Mouse (Mus musculus) forebrain, embryonic 11.5 days (tissue): ENCODE results near the gene 5430403G16Rik. TPM values are rescaled to one million over a fixed set of nuclear protein-coding genes. Genes with fewer than 3 reads are reported as not detected.
"Not testable (repeated sequence)": the region's sequence is repeated elsewhere in the genome, so short reads cannot be mapped to it uniquely, and the experiment has no call there.

Experiments used
- ATAC-seq: fragments of 200-750 bp; cut with Nextera tagmentation; replicated peaks from 2 replicates; pipeline ENCODE4 v1.8.0; 2017; ENCODE audit warnings: moderate TSS enrichment; ENCODE audit not compliant: low FRiP score
- DNase-seq: peaks from one replicate; pipeline ENCODE4 v3.0.0-alpha.2; 2017; ENCODE audit warnings: low spot score
- H3K27ac ChIP-seq: fragments of 300-500 bp; sonication (generic); 2 replicates; pipeline ENCODE4 v1.5.1; 2014; ENCODE audit warnings: low read depth, low read length
- H3K27me3 ChIP-seq: fragments of 300-500 bp; sonication (generic); 2 replicates; pipeline ENCODE4 v1.6.1; 2014; ENCODE audit warnings: mild to moderate bottlenecking, low read length, mixed read lengths; ENCODE audit not compliant: control insufficient read depth, insufficient read depth
- H3K36me3 ChIP-seq: fragments of 300-500 bp; sonication (generic); 2 replicates; pipeline ENCODE4 v1.6.1; 2014; ENCODE audit warnings: mild to moderate bottlenecking, low read length, moderate library complexity, mixed read lengths; ENCODE audit not compliant: control insufficient read depth, insufficient read depth
- H3K4me1 ChIP-seq: fragments of 300-500 bp; sonication (generic); replicated peaks from 2 replicates; pipeline ENCODE4 v1.6.1; 2014; ENCODE audit warnings: low read length, mixed read lengths; ENCODE audit not compliant: control insufficient read depth, insufficient read depth
- H3K4me2 ChIP-seq: fragments of 300-500 bp; sonication (generic); 2 replicates; pipeline ENCODE4 v1.6.1; 2014; ENCODE audit warnings: low read depth, mild to moderate bottlenecking, low read length, moderate library complexity, mixed read lengths; ENCODE audit not compliant: severe bottlenecking
- H3K4me3 ChIP-seq: fragments of 300-500 bp; sonication (generic); 2 replicates; pipeline ENCODE4 v1.5.1; 2014; ENCODE audit warnings: low read depth, low read length
- H3K9ac ChIP-seq: fragments of 300-500 bp; sonication (generic); 2 replicates; pipeline ENCODE4 v1.6.1; 2014; ENCODE audit warnings: low read length
- H3K9me3 ChIP-seq: fragments of 300-500 bp; sonication (generic); 2 replicates; pipeline ENCODE4 v1.6.1; 2016; ENCODE audit warnings: low read length, mixed read lengths; ENCODE audit not compliant: control insufficient read depth
- WGBS: fragments of 180-500 bp; shearing (Covaris S2); extraction: QIAGEN DNeasy Blood & Tissue Kit; methylation state at CpG from one replicate; pipeline ENCODE4 v1.1.7; 2014; 5-methylcytosine and 5-hydroxymethylcytosine counted together
- polyA plus RNA-seq: library from polyadenylated mRNA; unstranded; fragments of >200 nt; fragmentation: Nextera tagmentation; extraction: Ambion mirVana; gene quantifications from 2 replicates; pipeline ENCODE4 v1.2.1, GENCODE M21; 2014

The 5430403G16Rik gene
- polyA plus RNA-seq, result 1.7 and 2.7 TPM in 2 replicates

DNA sequence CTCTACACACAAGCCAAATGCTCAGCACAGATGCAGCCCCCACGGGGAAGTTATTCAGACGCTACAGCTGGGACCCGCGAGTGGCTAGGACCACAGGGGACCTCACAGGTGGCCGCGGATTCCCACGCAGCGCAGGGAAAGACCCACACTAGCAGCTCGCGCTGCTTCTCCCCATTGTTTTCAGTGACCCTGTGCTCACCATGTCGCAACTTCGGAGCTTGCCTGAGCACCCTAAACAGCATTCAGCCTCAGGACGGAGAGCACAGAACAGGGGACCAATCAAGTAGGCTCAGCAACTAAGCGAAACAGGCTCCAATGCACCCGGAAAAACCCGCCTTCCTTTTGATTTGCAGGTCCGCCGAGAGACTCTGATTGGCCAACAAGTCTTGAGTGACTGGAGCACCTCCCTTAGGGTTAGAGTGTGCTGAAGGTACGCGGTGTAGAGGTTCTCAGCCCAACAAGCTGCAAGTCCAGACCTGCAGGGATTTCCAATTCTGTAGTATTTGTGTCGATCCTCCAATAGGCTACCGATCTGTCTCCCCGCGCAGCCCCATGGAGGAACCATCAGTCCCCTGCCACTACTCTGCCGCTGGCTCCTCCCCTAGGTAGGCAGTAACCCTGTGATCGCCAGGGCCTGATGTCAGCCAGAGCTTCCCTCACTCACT lies at the start of gene 5430403G16Rik:
Gene 5430403G16Rik (minus strand): TSS at position 505 of the 665 bp plus-strand sequence.
- Histone ChIP-seq H3K9ac (peak within 1 kb of the TSS; percentile 67), H3K4me2 (peak within 1 kb of the TSS; percentile 60), H3K4me3 (peak within 1 kb of the TSS; percentile 56)
- H3K27me3 ChIP-seq, H3K9me3 ChIP-seq, H3K36me3 ChIP-seq, H3K27ac ChIP-seq, H3K4me1 ChIP-seq: not testable (repeated sequence)
- ATAC-seq, result peak; percentile 99
- DNase-seq, result peak; percentile 86
- 0% methylated on average over 24 of the region's 26 CpGs for WGBS

DNA sequence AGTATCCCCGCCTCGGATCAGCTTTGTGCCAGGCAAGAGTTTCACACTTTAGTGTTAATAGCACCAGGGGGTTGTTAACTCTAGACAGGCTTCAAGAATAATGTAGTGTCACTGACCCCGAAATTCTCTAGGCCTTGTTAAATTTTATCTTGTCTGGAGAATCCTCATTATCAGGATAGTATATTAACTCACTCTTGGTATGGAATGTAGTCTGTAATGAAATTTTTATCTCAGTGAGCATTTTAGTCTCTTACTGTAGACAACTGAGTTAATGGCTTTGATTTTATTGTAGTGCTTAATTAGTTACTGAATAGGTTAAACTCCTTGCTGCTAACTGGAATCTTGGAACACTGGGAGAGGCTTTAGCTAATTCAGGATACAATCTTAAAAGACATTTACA lies 26.5 kb upstream of the 5430403G16Rik start:
- H3K9ac ChIP-seq, H3K4me1 ChIP-seq, H3K27ac ChIP-seq, H3K27me3 ChIP-seq, DNase-seq, H3K4me3 ChIP-seq, ATAC-seq, H3K4me2 ChIP-seq, H3K9me3 ChIP-seq, H3K36me3 ChIP-seq: not testable (repeated sequence)
- WGBS, result 90% methylated on average over 3 of the region's 3 CpGs

DNA sequence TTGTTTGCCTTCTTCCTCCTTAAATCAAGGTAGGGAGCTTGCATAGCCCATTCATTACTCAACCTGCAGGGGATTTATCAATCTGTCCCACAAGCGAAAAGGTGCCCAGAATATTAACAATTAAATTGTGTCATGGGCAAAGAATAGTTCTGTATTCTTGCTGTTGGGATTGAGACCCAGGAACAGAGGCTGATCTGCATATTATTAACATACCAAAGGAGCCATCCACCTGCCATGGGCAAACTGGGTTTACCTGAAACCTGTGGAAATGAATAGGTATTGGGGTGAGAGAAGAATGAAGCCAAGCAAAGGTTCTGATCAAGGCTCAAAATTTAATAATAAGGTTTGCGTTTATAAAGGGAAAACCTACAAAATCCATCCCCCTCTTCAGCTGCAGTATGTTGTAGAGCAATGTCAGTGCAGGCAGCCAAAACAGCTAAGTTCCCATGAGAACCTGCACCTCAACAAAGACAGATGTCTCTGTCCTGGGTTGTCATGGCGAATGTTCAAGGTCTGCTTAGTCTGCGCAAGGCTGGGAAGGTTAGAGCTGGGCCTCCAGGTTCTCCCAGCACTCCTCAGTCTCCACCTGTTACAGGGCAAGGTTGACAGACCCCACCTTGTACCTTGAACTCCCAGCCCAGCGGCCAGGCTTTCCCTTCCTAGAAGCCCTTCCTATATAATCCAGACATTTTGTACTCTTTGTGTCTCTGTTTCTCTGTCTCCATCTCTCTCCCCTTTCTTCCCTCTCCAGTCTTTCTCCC lies 544 bp upstream of the 5430403G16Rik start:
- not testable (repeated sequence) for H3K9ac ChIP-seq, ATAC-seq, H3K27ac ChIP-seq, H3K4me1 ChIP-seq, H3K36me3 ChIP-seq, DNase-seq, H3K9me3 ChIP-seq, H3K27me3 ChIP-seq
- H3K4me2 ChIP-seq, result peak overlapping the region; percentile 60; the same call in 1 of the 2 replicates
- peak overlapping the region; percentile 56 for H3K4me3 ChIP-seq
- WGBS, result 54% methylated on average over 5 of the region's 5 CpGs

DNA sequence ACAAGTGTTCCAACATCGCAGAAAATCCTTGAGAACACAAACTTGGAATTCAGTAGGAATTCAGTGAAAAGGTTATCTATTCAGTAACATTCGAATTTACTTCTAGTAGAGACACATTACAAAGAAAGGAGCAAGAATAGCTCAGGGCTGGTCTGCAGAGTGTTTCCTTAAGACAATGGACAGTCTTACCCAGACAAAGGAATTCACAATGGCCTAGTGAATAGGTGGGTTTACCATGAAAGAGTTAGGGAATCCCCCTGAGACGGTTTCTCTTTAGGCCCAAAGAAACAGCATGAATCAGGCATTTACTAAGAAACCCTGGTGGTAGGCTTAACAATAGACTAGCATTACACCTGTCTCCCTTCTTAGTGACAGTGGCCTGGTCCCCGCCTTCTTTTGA lies 7.9 kb downstream of the 5430403G16Rik start:
- 62% methylated on average over 4 of the region's 4 CpGs for WGBS
- Histone ChIP-seq H3K9ac (no peak overlapping the region), H3K4me3 (no peak overlapping the region), H3K27me3 (no peaks in the 10 kb centered on the region), H3K4me2 (no peak overlapping the region), H3K27ac (no peak overlapping the region), H3K4me1 (no peaks in the 10 kb centered on the region), H3K9me3 (no peaks in the 10 kb centered on the region; the same call in 1 of the 2 replicates), H3K36me3 (no peaks in the 10 kb centered on the region)
- DNase-seq (no peak), ATAC-seq (no peak)

Other genes with a start within 250 kb of the 5430403G16Rik start
- 3.3 and 4.4 TPM in 2 replicates for gene Crlf2, start 132.0 kb downstream of the 5430403G16Rik start, polyA plus RNA-seq
- gene 4930522L14Rik, start 60.8 kb upstream of the 5430403G16Rik start, polyA plus RNA-seq, result 8.9 and 11.2 TPM in 2 replicates
- 0.68 and 1.1 TPM in 2 replicates for gene Gm15446, start 232.4 kb upstream of the 5430403G16Rik start, polyA plus RNA-seq